Mouse (Mus musculus) forebrain, postnatal 0 days (tissue): Measurements from ENCODE around the gene Hey2. TPM values are rescaled to one million over a fixed set of nuclear protein-coding genes. Genes with fewer than 3 reads are reported as not detected.

ENCODE experiments used
- ATAC-seq: fragments of 200-750 bp; cut with Nextera tagmentation; 2 replicates; pipeline ENCODE4 v1.8.0; 2017; ENCODE audit warnings: mild to moderate bottlenecking, moderate library complexity
- DNase-seq: peaks from one replicate; pipeline ENCODE4 v3.0.0-alpha.2; 2015
- H3K27ac ChIP-seq: fragments of 300-500 bp; sonication (generic); 2 replicates; pipeline ENCODE4 v1.5.1; 2014; ENCODE audit warnings: low read depth, mild to moderate bottlenecking, antibody characterized with exemption, low read length, moderate library complexity, mixed read lengths
- H3K27me3 ChIP-seq: fragments of 300-500 bp; sonication (generic); 2 replicates; pipeline ENCODE4 v1.6.1; 2014; ENCODE audit warnings: mild to moderate bottlenecking, low read length, mixed read lengths; ENCODE audit not compliant: insufficient read depth
- H3K36me3 ChIP-seq: fragments of 300-500 bp; sonication (generic); 2 replicates; pipeline ENCODE4 v1.6.1; 2014; ENCODE audit warnings: mild to moderate bottlenecking, moderate library complexity; ENCODE audit not compliant: insufficient read depth
- H3K4me1 ChIP-seq: fragments of 300-500 bp; sonication (generic); 2 replicates; pipeline ENCODE4 v1.6.1; 2014; ENCODE audit warnings: antibody characterized with exemption; ENCODE audit not compliant: insufficient read depth
- H3K4me2 ChIP-seq: fragments of 300-500 bp; sonication (generic); 2 replicates; pipeline ENCODE4 v1.6.1; 2014; ENCODE audit warnings: low read depth, mild to moderate bottlenecking, moderate library complexity
- H3K4me3 ChIP-seq: fragments of 300-500 bp; sonication (generic); 2 replicates; pipeline ENCODE4 v1.5.1; 2014; ENCODE audit warnings: low read depth, low read length, mixed read lengths
- H3K9ac ChIP-seq: fragments of 300-500 bp; sonication (generic); 2 replicates; pipeline ENCODE4 v1.6.1; 2014; ENCODE audit warnings: mild to moderate bottlenecking
- H3K9me3 ChIP-seq: fragments of 300-500 bp; sonication (generic); 2 replicates; pipeline ENCODE4 v1.6.1; 2016; ENCODE audit warnings: low read length
- CTCF ChIP-seq: sonication (generic); IDR thresholded peaks from 2 replicates; pipeline ENCODE4 v1.5.1; 2016; ENCODE audit warnings: antibody characterized with exemption, control low read depth, low read depth
- WGBS: fragments of 180-500 bp; shearing (Covaris S2); extraction: QIAGEN DNeasy Blood & Tissue Kit; methylation state at CpG from one replicate; pipeline ENCODE4 v1.1.7; 2014; 5-methylcytosine and 5-hydroxymethylcytosine counted together
- polyA plus RNA-seq: library from polyadenylated mRNA; unstranded; fragments of >200 nt; fragmentation: Nextera tagmentation; extraction: Ambion mirVana; gene quantifications from 2 replicates; pipeline ENCODE4 v1.2.1, GENCODE M21; 2015
- total RNA-seq: library from RNA; depleted of rRNA; stranded (reverse); fragments of >200 nt; gene quantifications from 2 replicates; pipeline ENCODE4 v1.2.3, GENCODE M21; 2014

The Hey2 gene
- total and polyA plus RNA-seq, 2 experiments from 2014 or later: 2.7 to 7.7 TPM

- DNase-seq (peak; percentile 35), ATAC-seq (peak; percentile 5)
- H3K36me3 ChIP-seq: no peaks in the 10 kb centered on the region
- TF ChIP-seq CTCF: no peak
- 33% methylated on average over 7 of the region's 7 CpGs for WGBS
- H3K27ac ChIP-seq: peak overlapping the region; percentile 98
- no peaks in the 10 kb centered on the region for H3K27me3 ChIP-seq
- peaks cover 8% of the 10 kb centered on the region; the same call in 1 of the 2 replicates for H3K4me1 ChIP-seq
- H3K9ac ChIP-seq: peak overlapping the region; percentile 95
- peak overlapping the region; percentile 66 for H3K4me2 ChIP-seq
- no peaks in the 10 kb centered on the region for H3K9me3 ChIP-seq
- peak overlapping the region; percentile 73 for H3K4me3 ChIP-seq
Measured at GRCm38 (mm10) chr10:30803587-30804253, 38.9 kb downstream of the Hey2 start.

- no peaks in the 10 kb centered on the region for H3K36me3 ChIP-seq
- H3K4me3 ChIP-seq: peak within 1 kb of the TSS; percentile 73
- DNase-seq (peak; percentile 84), ATAC-seq (peak; percentile 93)
- no peaks in the 10 kb centered on the region for H3K27me3 ChIP-seq
- TF ChIP-seq CTCF: no peak
- H3K4me2 ChIP-seq: peak within 1 kb of the TSS; percentile 66
- H3K9ac ChIP-seq: peak within 1 kb of the TSS; percentile 95
- no peaks in the 10 kb centered on the region for H3K9me3 ChIP-seq
- peaks cover 8% of the 10 kb centered on the region; the same call in 1 of the 2 replicates for H3K4me1 ChIP-seq
- H3K27ac ChIP-seq: peak within 1 kb of the TSS; percentile 98
- 2% methylated on average over 79 of the region's 89 CpGs for WGBS
Measured at GRCm38 (mm10) chr10:30802681-30803586, 39.7 kb downstream of the Hey2 start, which contains the start of gene Ncoa7. TSS of gene Ncoa7 (minus strand) at chr10:30803326.

GRCm38 (mm10) chr10:30802033-30802432 lies 40.6 kb downstream of the Hey2 start:
- DNase-seq: no peak
- WGBS: 7% methylated on average over 8 of the region's 8 CpGs
- peak; percentile 5; the same call in 1 of the 2 replicates for ATAC-seq

GRCm38 (mm10) chr10:30799713-30800450 lies 42.7 kb downstream of the Hey2 start:
- H3K9ac ChIP-seq: no peak overlapping the region
- WGBS: 93% methylated on average over 2 of the region's 2 CpGs

More at GRCm38 (mm10) chr10:30802033-30802432, 40.6 kb downstream of the Hey2 start:
- TF ChIP-seq CTCF: peak; percentile 18
- Histone ChIP-seq H3K4me2 (peak overlapping the region; percentile 66), H3K27ac (peak overlapping the region; percentile 98), H3K36me3 (no peaks in the 10 kb centered on the region), H3K4me1 (peaks cover 8% of the 10 kb centered on the region; the same call in 1 of the 2 replicates), H3K27me3 (no peaks in the 10 kb centered on the region), H3K9ac (peak overlapping the region; percentile 95), H3K9me3 (0 out of 2 replicates have a peak, but pooled peaks cover 3% of the 10 kb centered on the region), H3K4me3 (peak overlapping the region; percentile 73)

GRCm38 (mm10) chr10:30796469-30797261 lies 45.9 kb downstream of the Hey2 start:
- Histone ChIP-seq H3K4me3 (no peak overlapping the region), H3K27ac (no peak overlapping the region), H3K4me2 (no peak overlapping the region), H3K36me3 (peaks cover 6% of the 10 kb centered on the region; the same call in 1 of the 2 replicates), H3K9ac (no peak overlapping the region), H3K4me1 (no peaks in the 10 kb centered on the region; the same call in 1 of the 2 replicates), H3K9me3 (peaks cover 10% of the 10 kb centered on the region; the same call in 1 of the 2 replicates), H3K27me3 (no peaks in the 10 kb centered on the region)
- no peak for ATAC-seq
- TF ChIP-seq CTCF: no peak
- DNase-seq: no peak
- WGBS: 91% methylated on average over 5 of the region's 5 CpGs

More at GRCm38 (mm10) chr10:30799713-30800450, 42.7 kb downstream of the Hey2 start:
- no peak for ATAC-seq
- DNase-seq: no peak
- Histone ChIP-seq H3K36me3 (no peaks in the 10 kb centered on the region; the same call in 1 of the 2 replicates), H3K4me2 (no peak overlapping the region), H3K4me1 (peaks cover 8% of the 10 kb centered on the region; the same call in 1 of the 2 replicates), H3K9me3 (0 out of 2 replicates have a peak, but pooled peaks cover 3% of the 10 kb centered on the region), H3K4me3 (no peak overlapping the region), H3K27ac (no peak overlapping the region), H3K27me3 (no peaks in the 10 kb centered on the region)
- no peak for TF ChIP-seq CTCF
